Mouse (Mus musculus) embryo, embryonic 11 days (tissue): ENCODE data around the gene Lypd3.
"Not testable (repeated sequence)": the region's sequence is repeated elsewhere in the genome, so short reads cannot be mapped to it uniquely, and the experiment has no call there.

Experiments
- DNase-seq: peaks from one replicate; pipeline ENCODE4 v3.0.0-alpha.2; 2015

Lypd3 gene

GRCm38 (mm10) chr7:24664959-24665358 lies 28.6 kb downstream of the Lypd3 start:
- DNase-seq: no peak

- DNase-seq: no peak
Observed at GRCm38 (mm10) chr7:24671944-24672439, 35.6 kb downstream of the Lypd3 start.

- DNase-seq: no peak
Observed at GRCm38 (mm10) chr7:24676575-24676974, 40.2 kb downstream of the Lypd3 start, which contains the start of gene Tex101. TSS of gene Tex101 (minus strand) at chr7:24676675.

GRCm38 (mm10) chr7:24684121-24684520 lies 47.8 kb downstream of the Lypd3 start:
- not testable (repeated sequence) for DNase-seq

- not testable (repeated sequence) for DNase-seq
Observed at GRCm38 (mm10) chr7:24687519-24687918, 51.2 kb downstream of the Lypd3 start.
